Mouse (Mus musculus) CH12.LX (cell line): ENCODE data around the gene Klk6.

Source experiments
- CHD2 ChIP-seq: IDR thresholded peaks from 2 replicates; pipeline ENCODE4 v1.6.1; 2011; ENCODE audit warnings: low read length, improper control_type of control experiment
- CTCF ChIP-seq, 2 experiments: IDR thresholded peaks in 1 of 2; conservative IDR thresholded peaks in 1 of 2; 2 replicates each; pipeline ENCODE4 v1.5.1; 2011 to 2012; ENCODE audit warnings: low read depth in 2 of 2, low read length in 2 of 2, improper control_type of control experiment in 1 of 2, inconsistent platforms in 1 of 2, mild to moderate bottlenecking in 1 of 2, moderate library complexity in 1 of 2
- ELF1 ChIP-seq: IDR thresholded peaks from 2 replicates; pipeline ENCODE4 v1.6.1; 2014; ENCODE audit warnings: low read depth, mild to moderate bottlenecking, inconsistent platforms, low read length, improper control_type of control experiment
- EP300 ChIP-seq: IDR thresholded peaks from 2 replicates; pipeline ENCODE4 v1.6.1; 2011; ENCODE audit warnings: low read length, improper control_type of control experiment
- GABPA ChIP-seq: IDR thresholded peaks from 2 replicates; pipeline ENCODE4 v1.6.1; 2012; ENCODE audit warnings: low read depth, low read length, improper control_type of control experiment, inconsistent platforms; ENCODE audit not compliant: insufficient replicate concordance
- MAFK ChIP-seq: IDR thresholded peaks from 2 replicates; pipeline ENCODE4 v1.6.1; 2011; ENCODE audit warnings: low read length, improper control_type of control experiment; ENCODE audit not compliant: insufficient replicate concordance
- MAZ ChIP-seq: IDR thresholded peaks from 2 replicates; pipeline ENCODE4 v1.6.1; 2012; ENCODE audit warnings: low read depth, mild to moderate bottlenecking, inconsistent platforms, low read length, improper control_type of control experiment, moderate library complexity
- MEF2A ChIP-seq: IDR thresholded peaks from 2 replicates; pipeline ENCODE4 v1.6.1; 2014; ENCODE audit warnings: low read depth, mild to moderate bottlenecking, inconsistent platforms, low read length, improper control_type of control experiment, borderline replicate concordance
- MXI1 ChIP-seq: IDR thresholded peaks from 2 replicates; pipeline ENCODE4 v1.6.1; 2011; ENCODE audit warnings: mild to moderate bottlenecking, low read depth, low read length, improper control_type of control experiment
- NRF1 ChIP-seq: IDR thresholded peaks from 2 replicates; pipeline ENCODE4 v1.6.1; 2014; ENCODE audit warnings: low read depth, mild to moderate bottlenecking, inconsistent platforms, low read length, improper control_type of control experiment, moderate library complexity
- POLR2A ChIP-seq: IDR thresholded peaks from 2 replicates; pipeline ENCODE4 v1.6.1; 2011; ENCODE audit warnings: low read depth, mild to moderate bottlenecking, improper control_type of control experiment, low read length
- ZC3H11A ChIP-seq: IDR thresholded peaks from 2 replicates; pipeline ENCODE4 v1.6.1; 2012; ENCODE audit warnings: low read depth, mild to moderate bottlenecking, inconsistent platforms, low read length, improper control_type of control experiment
- ZKSCAN1 ChIP-seq: IDR thresholded peaks from 2 replicates; pipeline ENCODE4 v1.6.1; 2012; ENCODE audit warnings: low read depth, inconsistent platforms, low read length, improper control_type of control experiment, borderline replicate concordance
- ZNF384 ChIP-seq: IDR thresholded peaks from 2 replicates; pipeline ENCODE4 v1.6.1; 2012; ENCODE audit warnings: low read depth, low read length, improper control_type of control experiment, inconsistent platforms

GRCm38 (mm10) chr7:43873674-43874073 is 49.4 kb downstream of the Klk6 start:
- no peak for TF ChIP-seq CTCF (conservative IDR thresholded peaks at IDR 0.05 in 1 of 2, IDR thresholded peaks at IDR 0.05 in 1 of 2; ENCODE audit: low read depth in 2 of 2, low read length in 2 of 2)
- TF ChIP-seq MEF2A, result no peak
- TF ChIP-seq MAFK, result no peak
- TF ChIP-seq POLR2A, result no peak
- no peak for TF ChIP-seq ZC3H11A
- TF ChIP-seq ZNF384, result no peak
- no peak for TF ChIP-seq EP300
- TF ChIP-seq ELF1, result no peak
- no peak for TF ChIP-seq MXI1
- no peak for TF ChIP-seq GABPA
- TF ChIP-seq NRF1, result no peak
- no peak for TF ChIP-seq CHD2
- TF ChIP-seq ZKSCAN1, result no peak
- no peak for TF ChIP-seq MAZ
